Mouse (Mus musculus) midbrain, postnatal 0 days (tissue): Measurements from ENCODE around the gene Foxp1. TPM values are rescaled to one million over a fixed set of nuclear protein-coding genes. Genes with fewer than 3 reads are reported as not detected.

ENCODE experiments used
- ATAC-seq: fragments of 200-750 bp; cut with Nextera tagmentation; 2 replicates; pipeline ENCODE4 v1.8.0; 2017; ENCODE audit warnings: moderate number of reproducible peaks, mild to moderate bottlenecking, moderate TSS enrichment, moderate library complexity; ENCODE audit not compliant: low FRiP score
- DNase-seq: peaks from one replicate; pipeline ENCODE4 v3.0.0-alpha.2; 2015; ENCODE audit warnings: low spot score
- H3K27ac ChIP-seq: fragments of 300-500 bp; sonication (generic); 2 replicates; pipeline ENCODE4 v1.5.1; 2014; ENCODE audit warnings: low read depth, mild to moderate bottlenecking, low read length, mixed read lengths
- H3K27me3 ChIP-seq: fragments of 300-500 bp; sonication (generic); 2 replicates; pipeline ENCODE4 v1.6.1; 2014; ENCODE audit warnings: low read length, control low read depth, mixed read lengths; ENCODE audit not compliant: insufficient read depth
- H3K36me3 ChIP-seq: fragments of 300-500 bp; sonication (generic); 2 replicates; pipeline ENCODE4 v1.6.1; 2014; ENCODE audit warnings: low read length, control low read depth, mixed read lengths; ENCODE audit not compliant: insufficient read depth
- H3K4me1 ChIP-seq: fragments of 300-500 bp; sonication (generic); 2 replicates; pipeline ENCODE4 v1.6.1; 2014; ENCODE audit warnings: mild to moderate bottlenecking, control low read depth, antibody characterized with exemption, low read length, mixed read lengths; ENCODE audit not compliant: insufficient read depth
- H3K4me2 ChIP-seq: fragments of 300-500 bp; sonication (generic); 2 replicates; pipeline ENCODE4 v1.6.1; 2014; ENCODE audit warnings: low read depth, mild to moderate bottlenecking, low read length, mixed read lengths; ENCODE audit not compliant: poor library complexity, severe bottlenecking
- H3K4me3 ChIP-seq: fragments of 300-500 bp; sonication (generic); 2 replicates; pipeline ENCODE4 v1.5.1; 2014; ENCODE audit warnings: low read depth, mild to moderate bottlenecking, low read length, moderate library complexity
- H3K9ac ChIP-seq: fragments of 300-500 bp; sonication (generic); replicated peaks from 2 replicates; pipeline ENCODE4 v1.6.1; 2014; ENCODE audit warnings: mild to moderate bottlenecking, low read length, moderate library complexity, mixed read lengths; ENCODE audit not compliant: poor library complexity, severe bottlenecking
- H3K9me3 ChIP-seq: fragments of 300-500 bp; sonication (generic); 2 replicates; pipeline ENCODE4 v1.6.1; 2016; ENCODE audit warnings: low read length, control low read depth
- CTCF ChIP-seq: IDR thresholded peaks from 2 replicates; pipeline ENCODE4 v1.5.1; 2016; ENCODE audit warnings: antibody characterized with exemption, mild to moderate bottlenecking
- WGBS: fragments of 180-500 bp; shearing (Covaris S2); extraction: QIAGEN DNeasy Blood & Tissue Kit; methylation state at CpG from one replicate; pipeline ENCODE4 v1.1.7; 2014; 5-methylcytosine and 5-hydroxymethylcytosine counted together
- polyA plus RNA-seq: library from polyadenylated mRNA; unstranded; fragments of >200 nt; fragmentation: Nextera tagmentation; extraction: Ambion mirVana; gene quantifications from 2 replicates; pipeline ENCODE4 v1.2.1, GENCODE M21; 2015
- total RNA-seq: library from RNA; depleted of rRNA; stranded (reverse); fragments of >200 nt; gene quantifications from 2 replicates; pipeline ENCODE4 v1.2.3, GENCODE M21; 2014

Gene Foxp1
- total and polyA plus RNA-seq, 2 experiments from 2014 or later: 71.1 to 74.3 TPM

GRCm38 (mm10) chr6:99347836-99348235 lies 174.7 kb downstream of the Foxp1 start:
- H3K4me3 ChIP-seq: no peak overlapping the region
- H3K9ac ChIP-seq: no peak overlapping the region
- no peaks in the 10 kb centered on the region for H3K9me3 ChIP-seq
- 54% methylated on average over 10 of the region's 10 CpGs for WGBS
- H3K27me3 ChIP-seq: no peaks in the 10 kb centered on the region
- DNase-seq: no peak
- no peak overlapping the region for H3K4me2 ChIP-seq
- no peaks in the 10 kb centered on the region for H3K36me3 ChIP-seq
- ATAC-seq: no peak
- no peaks in the 10 kb centered on the region for H3K4me1 ChIP-seq
- no peak overlapping the region for H3K27ac ChIP-seq
- TF ChIP-seq CTCF: no peak

- no peak for TF ChIP-seq CTCF
- WGBS: 97% methylated on average over 7 of the region's 7 CpGs
Observed at GRCm38 (mm10) chr6:99344966-99345365, 177.6 kb downstream of the Foxp1 start.

GRCm38 (mm10) chr6:99344357-99344756 lies 178.2 kb downstream of the Foxp1 start:
- no peak for TF ChIP-seq CTCF
- no peaks in the 10 kb centered on the region; the same call in 1 of the 2 replicates for H3K4me1 ChIP-seq
- WGBS: 93% methylated on average over 3 of the region's 3 CpGs
- no peak overlapping the region for H3K27ac ChIP-seq
- H3K9ac ChIP-seq: no peak overlapping the region
- no peaks in the 10 kb centered on the region for H3K9me3 ChIP-seq
- ATAC-seq (no peak), DNase-seq (no peak)
- H3K4me3 ChIP-seq: no peak overlapping the region
- H3K4me2 ChIP-seq: no peak overlapping the region
- no peaks in the 10 kb centered on the region for H3K27me3 ChIP-seq
- no peaks in the 10 kb centered on the region for H3K36me3 ChIP-seq

More at GRCm38 (mm10) chr6:99344966-99345365, 177.6 kb downstream of the Foxp1 start:
- H3K4me3 ChIP-seq: no peak overlapping the region
- H3K4me2 ChIP-seq: no peak overlapping the region
- no peaks in the 10 kb centered on the region for H3K9me3 ChIP-seq
- no peaks in the 10 kb centered on the region for H3K27me3 ChIP-seq
- H3K4me1 ChIP-seq: no peaks in the 10 kb centered on the region
- DNase-seq (no peak), ATAC-seq (no peak)
- no peak overlapping the region for H3K9ac ChIP-seq
- H3K36me3 ChIP-seq: no peaks in the 10 kb centered on the region
- H3K27ac ChIP-seq: no peak overlapping the region

GRCm38 (mm10) chr6:99343815-99344214 lies 178.7 kb downstream of the Foxp1 start:
- no peaks in the 10 kb centered on the region for H3K36me3 ChIP-seq
- no peak overlapping the region for H3K4me2 ChIP-seq
- no peaks in the 10 kb centered on the region for H3K9me3 ChIP-seq
- TF ChIP-seq CTCF: no peak
- DNase-seq (no peak), ATAC-seq (no peak)
- no peak overlapping the region for H3K9ac ChIP-seq
- H3K27me3 ChIP-seq: no peaks in the 10 kb centered on the region
- no peaks in the 10 kb centered on the region; the same call in 1 of the 2 replicates for H3K4me1 ChIP-seq
- H3K27ac ChIP-seq: no peak overlapping the region
- H3K4me3 ChIP-seq: no peak overlapping the region
- 89% methylated on average over 3 of the region's 3 CpGs for WGBS

GRCm38 (mm10) chr6:99342416-99342815 lies 180.1 kb downstream of the Foxp1 start:
- Histone ChIP-seq H3K27me3 (no peaks in the 10 kb centered on the region), H3K9ac (no peak overlapping the region), H3K9me3 (no peaks in the 10 kb centered on the region), H3K36me3 (no peaks in the 10 kb centered on the region), H3K4me1 (no peaks in the 10 kb centered on the region; the same call in 1 of the 2 replicates), H3K4me3 (no peak overlapping the region), H3K4me2 (no peak overlapping the region), H3K27ac (no peak overlapping the region)
- 95% methylated on average over 3 of the region's 3 CpGs for WGBS
- no peak for TF ChIP-seq CTCF
- no peak for DNase-seq
- ATAC-seq: no peak

GRCm38 (mm10) chr6:99340902-99341301 lies 181.6 kb downstream of the Foxp1 start:
- no peak for TF ChIP-seq CTCF
- Histone ChIP-seq H3K27me3 (no peaks in the 10 kb centered on the region), H3K4me3 (no peak overlapping the region), H3K9ac (no peak overlapping the region), H3K4me1 (no peaks in the 10 kb centered on the region; the same call in 1 of the 2 replicates), H3K27ac (no peak overlapping the region), H3K4me2 (no peak overlapping the region), H3K36me3 (no peaks in the 10 kb centered on the region), H3K9me3 (no peaks in the 10 kb centered on the region)
- no peak for DNase-seq
- 83% methylated on average over 4 of the region's 4 CpGs for WGBS
- no peak for ATAC-seq
